Mouse (Mus musculus) midbrain, embryonic 12.5 days (tissue): ENCODE data around the gene Tas2r115. TPM values are rescaled to one million over a fixed set of nuclear protein-coding genes. Genes with fewer than 3 reads are reported as not detected.
"Not testable (repeated sequence)": the region's sequence is repeated elsewhere in the genome, so short reads cannot be mapped to it uniquely, and the experiment has no call there.

ENCODE experiments used
- ATAC-seq: fragments of 200-750 bp; cut with Nextera tagmentation; 2 replicates; pipeline ENCODE4 v1.8.0; 2017; ENCODE audit warnings: low read depth, moderate TSS enrichment, moderate library complexity; ENCODE audit not compliant: low FRiP score
- H3K27ac ChIP-seq: fragments of 300-500 bp; sonication (generic); replicated peaks from 2 replicates; pipeline ENCODE4 v1.5.1; 2016; ENCODE audit warnings: mild to moderate bottlenecking
- H3K27me3 ChIP-seq: fragments of 300-500 bp; sonication (generic); 2 replicates; pipeline ENCODE4 v1.6.1; 2016; ENCODE audit warnings: mild to moderate bottlenecking
- H3K36me3 ChIP-seq: fragments of 300-500 bp; sonication (generic); 2 replicates; pipeline ENCODE4 v1.6.1; 2016
- H3K4me1 ChIP-seq: fragments of 300-500 bp; sonication (generic); 2 replicates; pipeline ENCODE4 v1.6.1; 2016
- H3K4me2 ChIP-seq: fragments of 300-500 bp; sonication (generic); replicated peaks from 2 replicates; pipeline ENCODE4 v1.6.1; 2016; ENCODE audit warnings: mild to moderate bottlenecking, moderate library complexity
- H3K4me3 ChIP-seq: fragments of 300-500 bp; sonication (generic); 2 replicates; pipeline ENCODE4 v1.5.1; 2016; ENCODE audit warnings: mild to moderate bottlenecking
- H3K9ac ChIP-seq: fragments of 300-500 bp; sonication (generic); replicated peaks from 2 replicates; pipeline ENCODE4 v1.6.1; 2016; ENCODE audit warnings: mild to moderate bottlenecking, moderate library complexity
- H3K9me3 ChIP-seq: fragments of 300-500 bp; sonication (generic); 2 replicates; pipeline ENCODE4 v1.6.1; 2016; ENCODE audit warnings: mild to moderate bottlenecking
- WGBS: fragments of 180-500 bp; shearing (Covaris S2); methylation state at CpG from one replicate; pipeline ENCODE4 v1.1.7; 2016; 5-methylcytosine and 5-hydroxymethylcytosine counted together
- polyA plus RNA-seq: library from polyadenylated mRNA; unstranded; fragments of >200 nt; fragmentation: Nextera tagmentation; extraction: Ambion mirVana; gene quantifications from 2 replicates; pipeline ENCODE4 v1.2.1, GENCODE M21; 2016

Tas2r115 gene
- not detected in 2 replicates for polyA plus RNA-seq

GRCm38 (mm10) chr6:132737935-132738334 lies at the start of gene Tas2r115:
Tas2r115 (minus strand) TSS chr6:132738035.
- 76% methylated on average over 2 of the region's 2 CpGs for WGBS
- ATAC-seq = no peak
- H3K9ac ChIP-seq = no peak within 1 kb of the TSS
- H3K9me3 ChIP-seq = no peaks in the 10 kb centered on the region
- H3K4me1 ChIP-seq = no peaks in the 10 kb centered on the region
- no peak within 1 kb of the TSS for H3K4me3 ChIP-seq
- H3K36me3 ChIP-seq = no peaks in the 10 kb centered on the region
- H3K27me3 ChIP-seq = no peaks in the 10 kb centered on the region
- H3K4me2 ChIP-seq = no peak within 1 kb of the TSS
- no peak within 1 kb of the TSS for H3K27ac ChIP-seq

GRCm38 (mm10) chr6:132778062-132778461 lies 40.2 kb upstream of the Tas2r115 start, which contains the start of gene Tas2r136:
Tas2r136 (minus strand) TSS chr6:132778162.
- no peak for ATAC-seq
- Histone ChIP-seq H3K9ac (no peak within 1 kb of the TSS), H3K27me3 (no peaks in the 10 kb centered on the region), H3K4me1 (no peaks in the 10 kb centered on the region), H3K4me2 (no peak within 1 kb of the TSS), H3K9me3 (no peaks in the 10 kb centered on the region), H3K27ac (no peak within 1 kb of the TSS), H3K36me3 (no peaks in the 10 kb centered on the region), H3K4me3 (no peak within 1 kb of the TSS)

- Histone ChIP-seq H3K9ac (no peak within 1 kb of the TSS), H3K4me1 (no peaks in the 10 kb centered on the region), H3K4me2 (no peak within 1 kb of the TSS), H3K4me3 (no peak within 1 kb of the TSS), H3K27ac (no peak within 1 kb of the TSS), H3K27me3 (no peaks in the 10 kb centered on the region), H3K9me3 (no peaks in the 10 kb centered on the region), H3K36me3 (no peaks in the 10 kb centered on the region)
- no peak for ATAC-seq
- WGBS = 95% methylated on average over 2 of the region's 2 CpGs
Measured at GRCm38 (mm10) chr6:132761831-132762230, 24.0 kb upstream of the Tas2r115 start, which contains the start of gene Tas2r102. Tas2r102 (plus strand) TSS chr6:132762131.

GRCm38 (mm10) chr6:132754430-132754829 lies 16.6 kb upstream of the Tas2r115 start, which contains the start of gene Tas2r124:
Tas2r124 (plus strand) TSS chr6:132754730.
- WGBS = 80% methylated on average over 1 of the region's 1 CpGs
- no peak for ATAC-seq

GRCm38 (mm10) chr6:132750206-132750605 lies 12.4 kb upstream of the Tas2r115 start:
- ATAC-seq = no peak
- H3K27me3 ChIP-seq = no peaks in the 10 kb centered on the region
- no peaks in the 10 kb centered on the region for H3K9me3 ChIP-seq
- WGBS = 83% methylated on average over 2 of the region's 2 CpGs
- H3K4me1 ChIP-seq = no peaks in the 10 kb centered on the region
- H3K4me2 ChIP-seq = no peak overlapping the region
- no peaks in the 10 kb centered on the region for H3K36me3 ChIP-seq
- H3K9ac ChIP-seq = no peak overlapping the region
- no peak overlapping the region for H3K27ac ChIP-seq
- H3K4me3 ChIP-seq = no peak overlapping the region

More at GRCm38 (mm10) chr6:132754430-132754829, 16.6 kb upstream of the Tas2r115 start, which contains the start of gene Tas2r124:
- no peaks in the 10 kb centered on the region for H3K27me3 ChIP-seq
- no peak within 1 kb of the TSS for H3K4me2 ChIP-seq
- no peaks in the 10 kb centered on the region for H3K9me3 ChIP-seq
- no peak within 1 kb of the TSS for H3K27ac ChIP-seq
- no peak within 1 kb of the TSS for H3K4me3 ChIP-seq
- no peaks in the 10 kb centered on the region for H3K36me3 ChIP-seq
- no peaks in the 10 kb centered on the region for H3K4me1 ChIP-seq
- H3K9ac ChIP-seq = no peak within 1 kb of the TSS

GRCm38 (mm10) chr6:132711828-132712227 lies 26.0 kb downstream of the Tas2r115 start, which contains the start of gene Tas2r122:
Tas2r122 (minus strand) TSS chr6:132711928.
- H3K9me3 ChIP-seq = peaks cover 5% of the 10 kb centered on the region; the same call in 1 of the 2 replicates
- WGBS = 89% methylated on average over 3 of the region's 3 CpGs
- ATAC-seq = no peak

GRCm38 (mm10) chr6:132700907-132701306 lies 36.9 kb downstream of the Tas2r115 start, which contains the start of gene Tas2r121:
Tas2r121 (minus strand) TSS chr6:132701007.
- Histone ChIP-seq H3K36me3 (no peaks in the 10 kb centered on the region), H3K9ac (no peak within 1 kb of the TSS), H3K27ac (no peak within 1 kb of the TSS), H3K27me3 (no peaks in the 10 kb centered on the region), H3K4me2 (no peak within 1 kb of the TSS), H3K9me3 (no peaks in the 10 kb centered on the region; the same call in 1 of the 2 replicates), H3K4me3 (no peak within 1 kb of the TSS), H3K4me1 (no peaks in the 10 kb centered on the region)
- WGBS = 65% methylated on average over 1 of the region's 1 CpGs
- no peak for ATAC-seq

More at GRCm38 (mm10) chr6:132711828-132712227, 26.0 kb downstream of the Tas2r115 start, which contains the start of gene Tas2r122:
- H3K36me3 ChIP-seq = no peaks in the 10 kb centered on the region
- H3K4me3 ChIP-seq = no peak within 1 kb of the TSS
- no peaks in the 10 kb centered on the region for H3K27me3 ChIP-seq
- H3K27ac ChIP-seq = no peak within 1 kb of the TSS
- no peaks in the 10 kb centered on the region for H3K4me1 ChIP-seq
- no peak within 1 kb of the TSS for H3K9ac ChIP-seq
- H3K4me2 ChIP-seq = no peak within 1 kb of the TSS

GRCm38 (mm10) chr6:132691596-132691995 lies 46.2 kb downstream of the Tas2r115 start:
- ATAC-seq, H3K9me3 ChIP-seq: not testable (repeated sequence)
- WGBS = 89% methylated on average over 7 of the region's 7 CpGs

More at GRCm38 (mm10) chr6:132691596-132691995, 46.2 kb downstream of the Tas2r115 start:
- not testable (repeated sequence) for H3K4me2 ChIP-seq, H3K36me3 ChIP-seq, H3K4me3 ChIP-seq, H3K9ac ChIP-seq, H3K27ac ChIP-seq, H3K4me1 ChIP-seq, H3K27me3 ChIP-seq

Other genes starting within 250 kb of the Tas2r115 start
- gene Prh1, start 168.2 kb downstream of the Tas2r115 start, polyA plus RNA-seq = not detected in 2 replicates
- not detected in 2 replicates for gene Prp2, start 142.1 kb downstream of the Tas2r115 start, polyA plus RNA-seq
- gene A630073D07Rik, start 86.5 kb downstream of the Tas2r115 start, polyA plus RNA-seq = not detected in 2 replicates
- not detected in 2 replicates for gene Tas2r120, start 81.1 kb downstream of the Tas2r115 start, polyA plus RNA-seq
- not detected in 2 replicates for gene Tas2r121, start 37.0 kb downstream of the Tas2r115 start, polyA plus RNA-seq
- gene Tas2r122, start 26.1 kb downstream of the Tas2r115 start, polyA plus RNA-seq = not detected in 2 replicates
- gene Tas2r124, start 16.7 kb upstream of the Tas2r115 start, polyA plus RNA-seq = not detected in 2 replicates
- gene Tas2r102, start 24.1 kb upstream of the Tas2r115 start, polyA plus RNA-seq = not detected in 2 replicates
- gene Tas2r136, start 40.1 kb upstream of the Tas2r115 start, polyA plus RNA-seq = not detected in 2 replicates
- not detected in 2 replicates for gene Tas2r117, start 64.8 kb upstream of the Tas2r115 start, polyA plus RNA-seq
- not detected in 2 replicates for gene Tas2r123, start 109.1 kb upstream of the Tas2r115 start, polyA plus RNA-seq
- not detected in 2 replicates for gene Tas2r116, start 117.4 kb upstream of the Tas2r115 start, polyA plus RNA-seq
- not detected in 2 replicates for gene Tas2r110, start 130.0 kb upstream of the Tas2r115 start, polyA plus RNA-seq
- not detected in 2 replicates for gene Tas2r113, start 155.0 kb upstream of the Tas2r115 start, polyA plus RNA-seq
- not detected in 2 replicates for gene Tas2r125, start 171.6 kb upstream of the Tas2r115 start, polyA plus RNA-seq
- gene Tas2r129, start 213.1 kb upstream of the Tas2r115 start, polyA plus RNA-seq = not detected in 2 replicates
- gene Tas2r131, start 219.9 kb upstream of the Tas2r115 start, polyA plus RNA-seq = not detected in 2 replicates
- gene Tas2r109, start 242.9 kb upstream of the Tas2r115 start, polyA plus RNA-seq = not detected in 2 replicates